Mouse (Mus musculus): ENCODE data around the gene Kif26a.
A peak's percentile ranks its signal among the peaks of the same experiment; 100 is the strongest.

Gene Kif26a

DNA sequence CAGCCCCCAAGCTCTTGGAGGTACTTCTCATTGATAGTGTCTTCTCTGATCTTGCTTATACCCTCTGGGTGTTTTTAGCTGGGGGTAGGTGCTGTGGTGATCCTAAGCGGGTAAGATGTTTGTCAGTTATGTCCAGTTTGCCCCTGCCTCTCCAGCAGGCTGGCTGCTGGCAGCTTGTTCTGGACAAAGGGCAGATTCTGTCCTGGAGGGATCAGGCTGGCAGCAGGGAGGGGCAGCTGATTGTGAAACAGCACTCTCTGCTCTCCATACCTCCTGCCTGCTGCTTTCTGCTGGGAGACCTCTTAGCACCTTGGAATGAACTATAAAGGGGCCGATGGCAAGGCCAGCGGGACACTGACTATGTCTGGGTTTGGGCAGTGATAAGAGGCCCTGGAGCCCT, 71.7 kb downstream of the Kif26a start:
- no peak for DNase-seq (ENCODE audit: inconsistent ontology term)

GRCm38 (mm10) chr12:112221290-112221689, 75.3 kb downstream of the Kif26a start:
- DNase-seq (ENCODE audit: inconsistent ontology term), result no peak

GRCm38 (mm10) chr12:112221754-112222439, 75.9 kb downstream of the Kif26a start:
- peak; percentile 54 for DNase-seq (ENCODE audit: inconsistent ontology term)

- no peak for DNase-seq (ENCODE audit: inconsistent ontology term)
Measured at GRCm38 (mm10) chr12:112223721-112224337, 77.8 kb downstream of the Kif26a start.

DNA sequence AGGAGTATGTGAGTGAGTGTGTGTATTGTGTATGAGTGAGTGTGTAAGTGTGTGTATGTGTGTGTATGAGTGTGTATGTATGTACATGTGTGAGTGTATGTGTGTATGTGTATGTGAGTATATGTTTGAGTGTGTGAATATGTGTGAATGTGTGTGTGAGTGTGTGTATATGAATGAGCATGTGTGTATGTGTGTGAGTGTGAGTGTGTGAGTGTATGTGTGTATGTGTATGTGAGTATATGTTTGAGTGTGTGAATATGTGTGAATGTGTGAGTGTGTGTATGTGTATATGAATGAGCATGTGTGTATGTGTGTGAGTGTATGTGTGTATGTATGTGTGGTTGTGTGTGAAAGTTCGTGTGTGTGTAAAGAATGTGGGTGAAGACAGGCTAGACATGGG, 80.2 kb downstream of the Kif26a start:
- DNase-seq (ENCODE audit: inconsistent ontology term), result no peak

GRCm38 (mm10) chr12:112226656-112227055, 80.6 kb downstream of the Kif26a start:
- DNase-seq (ENCODE audit: inconsistent ontology term), result no peak

GRCm38 (mm10) chr12:112229084-112229483, 83.1 kb downstream of the Kif26a start:
- no peak for DNase-seq (ENCODE audit: inconsistent ontology term)

- no peak for DNase-seq (ENCODE audit: inconsistent ontology term)
Measured at GRCm38 (mm10) chr12:112230196-112230595, 84.2 kb downstream of the Kif26a start.
